Mouse (Mus musculus): ENCODE data around the gene Wdr59.
A peak's percentile ranks its signal among the peaks of the same experiment; 100 is the strongest.
"Not testable (repeated sequence)": the region's sequence is repeated elsewhere in the genome, so short reads cannot be mapped to it uniquely, and the experiment has no call there.

Wdr59 gene

GRCm38 (mm10) chr8:111501724-111502464 is 20.0 kb downstream of the Wdr59 start:
- DNase-seq (ENCODE audit: extremely low read depth, insufficient read length, low spot score): no peak

GRCm38 (mm10) chr8:111498249-111498648 is 23.6 kb downstream of the Wdr59 start:
- DNase-seq (ENCODE audit: extremely low read depth, insufficient read length, low spot score): not testable (repeated sequence)

- DNase-seq (ENCODE audit: extremely low read depth, insufficient read length, low spot score): no peak
Observed at GRCm38 (mm10) chr8:111496326-111496725, 25.6 kb downstream of the Wdr59 start.

- no peak for DNase-seq (ENCODE audit: extremely low read depth, insufficient read length, low spot score)
Observed at GRCm38 (mm10) chr8:111493176-111493575, 28.7 kb downstream of the Wdr59 start.

- DNase-seq (ENCODE audit: extremely low read depth, insufficient read length, low spot score): no peak
Observed at GRCm38 (mm10) chr8:111492508-111492907, 29.4 kb downstream of the Wdr59 start.

- DNase-seq (ENCODE audit: extremely low read depth, insufficient read length, low spot score): no peak
Observed at GRCm38 (mm10) chr8:111491191-111491590, 30.7 kb downstream of the Wdr59 start.

- no peak for DNase-seq (ENCODE audit: extremely low read depth, insufficient read length, low spot score)
Observed at GRCm38 (mm10) chr8:111490034-111490591, 31.8 kb downstream of the Wdr59 start.

GRCm38 (mm10) chr8:111480691-111481090 is 41.2 kb downstream of the Wdr59 start:
- no peak for DNase-seq (ENCODE audit: extremely low read depth, insufficient read length, low spot score)

- peak; percentile 39 for DNase-seq (ENCODE audit: extremely low read depth, insufficient read length, low spot score)
Observed at GRCm38 (mm10) chr8:111477761-111478465, 44.0 kb downstream of the Wdr59 start.

- no peak for DNase-seq (ENCODE audit: extremely low read depth, insufficient read length, low spot score)
Observed at GRCm38 (mm10) chr8:111471526-111472081, 50.3 kb downstream of the Wdr59 start.

GRCm38 (mm10) chr8:111469013-111469412 is 52.9 kb downstream of the Wdr59 start:
- no peak for DNase-seq (ENCODE audit: extremely low read depth, insufficient read length, low spot score)

GRCm38 (mm10) chr8:111465341-111465740 is 56.6 kb downstream of the Wdr59 start:
- DNase-seq (ENCODE audit: extremely low read depth, insufficient read length, low spot score): no peak

GRCm38 (mm10) chr8:111464526-111464925 is 57.4 kb downstream of the Wdr59 start:
- DNase-seq (ENCODE audit: extremely low read depth, insufficient read length, low spot score): no peak

- DNase-seq (ENCODE audit: extremely low read depth, insufficient read length, low spot score): peak; percentile 70
Observed at GRCm38 (mm10) chr8:111449671-111450070, 72.2 kb downstream of the Wdr59 start.

GRCm38 (mm10) chr8:111445960-111446660 is 75.8 kb downstream of the Wdr59 start:
- no peak for DNase-seq (ENCODE audit: extremely low read depth, insufficient read length, low spot score)

- no peak for DNase-seq (ENCODE audit: extremely low read depth, insufficient read length, low spot score)
Observed at GRCm38 (mm10) chr8:111445558-111445957, 76.3 kb downstream of the Wdr59 start.

GRCm38 (mm10) chr8:111444245-111444644 is 77.6 kb downstream of the Wdr59 start:
- DNase-seq (ENCODE audit: extremely low read depth, insufficient read length, low spot score): no peak

- DNase-seq (ENCODE audit: extremely low read depth, insufficient read length, low spot score): peak; percentile 45
Observed at GRCm38 (mm10) chr8:111439189-111439588, 82.7 kb downstream of the Wdr59 start.

- no peak for DNase-seq (ENCODE audit: extremely low read depth, insufficient read length, low spot score)
Observed at GRCm38 (mm10) chr8:111435071-111435828, 86.6 kb downstream of the Wdr59 start.

- DNase-seq (ENCODE audit: extremely low read depth, insufficient read length, low spot score): no peak
Observed at GRCm38 (mm10) chr8:111424646-111425045, 97.2 kb downstream of the Wdr59 start.

Measured in 3134 (cell line).